Mouse (Mus musculus): ENCODE results near the gene Rasgrp3. TPM values are rescaled to one million over a fixed set of nuclear protein-coding genes. Genes with fewer than 3 reads are reported as not detected.
A peak's percentile ranks its signal among the peaks of the same experiment; 100 is the strongest.

Rasgrp3 gene
- polyA plus RNA-seq (2015; fragmentation: Nextera tagmentation; extraction: Ambion mirVana), result 5.9 and 7.2 TPM in 2 replicates

DNA sequence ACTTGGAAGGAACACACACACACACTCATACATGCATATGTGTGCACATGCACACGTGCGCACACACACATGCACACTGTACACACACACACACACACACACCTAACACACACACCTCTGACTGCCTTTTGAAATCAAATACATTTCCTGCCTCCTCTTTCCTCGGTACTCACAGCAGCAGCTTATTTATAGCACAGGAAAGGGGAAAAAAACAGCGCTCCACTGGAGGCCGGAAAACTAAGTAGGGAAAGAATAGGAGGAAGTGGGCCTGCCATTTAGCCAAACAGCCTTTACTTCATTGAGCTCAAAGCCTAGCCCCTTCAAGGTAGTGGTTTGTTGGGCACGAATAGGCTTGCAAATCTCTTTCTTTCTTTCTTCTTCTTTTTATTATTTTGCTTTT, at the start of gene Rasgrp3:
TSS of gene Rasgrp3 (plus strand) at position 298 of the 400 bp plus-strand sequence.
- ATAC-seq (ENCODE audit: low FRiP score), result no peak

GRCm38 (mm10) chr17:75388402-75388801, 47.3 kb upstream of the Rasgrp3 start:
- Histone ChIP-seq H3K9me3 (replicated peaks) (no peaks in the 10 kb centered on the region), H3K27ac (replicated peaks) (no peak overlapping the region), H3K36me3 (no peaks in the 10 kb centered on the region), H3K4me3 (replicated peaks) (no peak overlapping the region), H3K4me2 (no peak overlapping the region), H3K9ac (replicated peaks) (no peak overlapping the region), H3K4me1 (no peaks in the 10 kb centered on the region), H3K27me3 (replicated peaks) (no peaks in the 10 kb centered on the region)
- no peak for ATAC-seq (ENCODE audit: low FRiP score)
- 84% methylated on average over 4 of the region's 4 CpGs for WGBS

More for the DNA sequence above, at the start of gene Rasgrp3:
- no peaks in the 10 kb centered on the region for H3K36me3 ChIP-seq
- WGBS, result 68% methylated on average over 6 of the region's 6 CpGs
- H3K9ac ChIP-seq (replicated peaks), result no peak within 1 kb of the TSS
- no peak within 1 kb of the TSS for H3K4me2 ChIP-seq
- H3K9me3 ChIP-seq (replicated peaks), result no peaks in the 10 kb centered on the region
- H3K27ac ChIP-seq (replicated peaks), result no peak within 1 kb of the TSS
- H3K4me3 ChIP-seq (replicated peaks), result 0 out of 2 replicates have a peak within 1 kb of the TSS, but pooled peaks have one; percentile 2
- peaks cover 2% of the 10 kb centered on the region for H3K4me1 ChIP-seq
- H3K27me3 ChIP-seq (replicated peaks), result no peaks in the 10 kb centered on the region

GRCm38 (mm10) chr17:75390142-75390541, 45.6 kb upstream of the Rasgrp3 start:
- no peak for ATAC-seq (ENCODE audit: low FRiP score)
- Histone ChIP-seq H3K9ac (replicated peaks) (no peak overlapping the region), H3K27me3 (replicated peaks) (no peaks in the 10 kb centered on the region), H3K27ac (replicated peaks) (no peak overlapping the region), H3K4me3 (replicated peaks) (no peak overlapping the region), H3K36me3 (no peaks in the 10 kb centered on the region), H3K4me1 (no peaks in the 10 kb centered on the region), H3K4me2 (no peak overlapping the region), H3K9me3 (replicated peaks) (no peaks in the 10 kb centered on the region)
- WGBS, result 56% methylated on average over 10 of the region's 10 CpGs

DNA sequence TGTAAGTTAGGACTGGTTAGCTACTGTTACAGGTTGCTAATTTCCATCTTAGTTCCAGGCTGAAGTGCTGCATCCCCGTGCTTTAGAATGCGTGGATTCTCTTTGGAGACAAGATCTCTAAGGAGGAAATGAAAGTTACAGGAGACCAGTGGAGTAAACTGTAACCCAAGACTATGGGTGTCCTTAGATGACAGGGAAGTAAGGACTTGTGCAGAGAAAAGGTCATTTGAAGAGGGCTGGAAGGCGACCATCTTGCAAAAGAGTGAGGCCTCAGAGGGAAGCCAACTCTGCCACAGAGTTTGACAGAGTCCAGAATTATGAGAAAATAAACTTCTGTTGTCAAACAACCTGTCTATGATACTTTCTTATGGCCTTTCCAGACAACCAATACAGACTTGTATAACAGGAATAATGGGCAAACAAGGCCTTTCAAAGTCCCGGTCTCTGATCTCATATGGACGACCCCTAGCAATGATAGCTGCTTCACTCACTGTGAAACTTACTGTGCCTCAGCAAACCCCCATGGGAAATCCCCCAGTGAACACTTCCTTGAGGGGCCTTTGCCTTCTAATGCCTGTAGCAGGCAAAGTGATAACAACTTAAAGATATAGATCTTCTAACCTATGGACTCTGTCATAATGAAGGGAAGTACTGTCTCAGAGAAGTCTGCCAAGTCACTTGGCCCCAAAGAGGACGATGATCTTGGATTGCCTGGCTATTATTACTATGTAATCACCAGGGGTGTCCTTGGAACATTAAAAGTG, 44.1 kb upstream of the Rasgrp3 start:
- WGBS, result 91% methylated on average over 6 of the region's 6 CpGs
- H3K36me3 ChIP-seq, result no peaks in the 10 kb centered on the region
- no peak overlapping the region for H3K4me3 ChIP-seq (replicated peaks)

DNA sequence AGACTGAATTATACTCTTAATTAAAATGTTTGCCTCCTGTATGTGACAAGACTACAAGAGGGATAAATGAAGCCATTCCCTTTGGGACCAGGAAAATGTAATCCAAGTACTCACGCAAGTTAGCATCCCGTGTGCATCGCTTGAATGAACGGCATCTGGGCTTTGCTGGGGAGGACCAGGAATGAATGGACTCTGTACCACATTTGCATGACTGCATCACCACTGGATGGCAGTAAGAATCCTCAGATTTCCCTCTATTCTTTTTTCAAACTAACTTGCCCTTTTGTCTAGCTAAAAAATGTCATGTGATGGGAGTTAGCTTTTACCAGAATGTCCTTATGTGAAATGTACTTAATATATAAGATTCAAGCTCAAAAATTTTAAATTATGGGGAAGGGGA, 29.3 kb upstream of the Rasgrp3 start:
- no peaks in the 10 kb centered on the region for H3K27me3 ChIP-seq (replicated peaks)
- no peak overlapping the region for H3K27ac ChIP-seq (replicated peaks)
- H3K9ac ChIP-seq (replicated peaks), result no peak overlapping the region
- WGBS, result 34% methylated on average over 4 of the region's 4 CpGs
- ATAC-seq (ENCODE audit: low FRiP score), result no peak
- no peaks in the 10 kb centered on the region for H3K36me3 ChIP-seq
- no peak overlapping the region for H3K4me2 ChIP-seq
- H3K4me3 ChIP-seq (replicated peaks), result no peak overlapping the region
- H3K9me3 ChIP-seq (replicated peaks), result no peaks in the 10 kb centered on the region
- H3K4me1 ChIP-seq, result no peaks in the 10 kb centered on the region

More for the DNA sequence above, 44.1 kb upstream of the Rasgrp3 start:
- Histone ChIP-seq H3K27me3 (replicated peaks) (no peaks in the 10 kb centered on the region), H3K9me3 (replicated peaks) (no peaks in the 10 kb centered on the region), H3K4me1 (no peaks in the 10 kb centered on the region), H3K27ac (replicated peaks) (no peak overlapping the region), H3K4me2 (no peak overlapping the region), H3K9ac (replicated peaks) (no peak overlapping the region)
- no peak for ATAC-seq (ENCODE audit: low FRiP score)

DNA sequence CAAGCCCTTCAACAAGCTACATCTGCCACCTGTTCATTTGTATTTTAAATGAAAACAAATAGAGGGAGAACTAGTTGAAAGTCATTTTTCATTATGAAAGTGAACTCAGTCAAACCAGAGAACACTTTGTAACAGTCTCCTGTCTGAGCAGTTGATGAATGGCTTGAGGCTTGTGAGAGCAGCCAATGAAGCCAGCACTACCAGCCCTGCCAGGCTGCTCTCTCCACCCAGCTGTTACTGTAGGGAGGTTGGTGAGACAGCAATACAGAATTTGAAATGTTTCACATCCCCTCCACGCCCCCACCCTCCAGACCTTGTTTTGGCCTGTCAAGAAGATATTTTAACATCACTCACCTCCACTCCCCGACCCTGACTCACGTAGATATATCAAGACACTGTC, 18.8 kb upstream of the Rasgrp3 start:
- ATAC-seq (ENCODE audit: low FRiP score), result no peak
- Histone ChIP-seq H3K27me3 (replicated peaks) (no peaks in the 10 kb centered on the region), H3K27ac (replicated peaks) (no peak overlapping the region), H3K4me2 (no peak overlapping the region), H3K9me3 (replicated peaks) (no peaks in the 10 kb centered on the region; the same call in 1 of the 2 replicates), H3K36me3 (no peaks in the 10 kb centered on the region), H3K4me1 (no peaks in the 10 kb centered on the region), H3K4me3 (replicated peaks) (no peak overlapping the region), H3K9ac (replicated peaks) (no peak overlapping the region)
- WGBS, result 82% methylated on average over 3 of the region's 3 CpGs

DNA sequence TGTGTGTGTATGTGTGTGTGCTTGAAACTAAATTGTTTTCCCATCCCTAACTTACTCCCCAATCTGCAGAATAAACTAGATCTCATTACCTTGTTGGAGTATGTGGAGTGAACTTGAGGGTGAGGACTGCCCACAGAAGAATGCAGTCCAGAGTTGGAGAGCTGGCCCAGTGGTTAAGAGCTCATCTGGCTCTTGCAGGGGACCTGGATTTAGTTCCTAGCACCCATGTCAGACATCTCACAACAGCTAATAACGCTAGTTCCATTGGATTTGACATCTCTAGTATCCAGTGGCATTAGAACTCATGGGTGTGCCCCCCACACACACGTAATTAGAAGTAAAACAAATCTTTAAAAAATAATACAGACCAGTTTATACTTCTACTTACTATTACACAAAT, 1.5 kb upstream of the Rasgrp3 start:
- 87% methylated on average over 2 of the region's 2 CpGs for WGBS

GRCm38 (mm10) chr17:75434871-75435270, 825 bp upstream of the Rasgrp3 start:
- 76% methylated on average over 3 of the region's 3 CpGs for WGBS
- ATAC-seq (ENCODE audit: low FRiP score), result no peak
- Histone ChIP-seq H3K4me3 (replicated peaks) (no peak overlapping the region), H3K9ac (replicated peaks) (no peak overlapping the region), H3K4me1 (no peaks in the 10 kb centered on the region), H3K36me3 (no peaks in the 10 kb centered on the region), H3K4me2 (no peak overlapping the region), H3K9me3 (replicated peaks) (no peaks in the 10 kb centered on the region), H3K27ac (replicated peaks) (no peak overlapping the region), H3K27me3 (replicated peaks) (no peaks in the 10 kb centered on the region)

More for the DNA sequence above, 1.5 kb upstream of the Rasgrp3 start:
- Histone ChIP-seq H3K36me3 (no peaks in the 10 kb centered on the region), H3K27me3 (replicated peaks) (no peaks in the 10 kb centered on the region), H3K9me3 (replicated peaks) (no peaks in the 10 kb centered on the region), H3K27ac (replicated peaks) (no peak overlapping the region), H3K4me3 (replicated peaks) (no peak overlapping the region), H3K9ac (replicated peaks) (no peak overlapping the region), H3K4me1 (no peaks in the 10 kb centered on the region), H3K4me2 (no peak overlapping the region)
- ATAC-seq (ENCODE audit: low FRiP score), result no peak

DNA sequence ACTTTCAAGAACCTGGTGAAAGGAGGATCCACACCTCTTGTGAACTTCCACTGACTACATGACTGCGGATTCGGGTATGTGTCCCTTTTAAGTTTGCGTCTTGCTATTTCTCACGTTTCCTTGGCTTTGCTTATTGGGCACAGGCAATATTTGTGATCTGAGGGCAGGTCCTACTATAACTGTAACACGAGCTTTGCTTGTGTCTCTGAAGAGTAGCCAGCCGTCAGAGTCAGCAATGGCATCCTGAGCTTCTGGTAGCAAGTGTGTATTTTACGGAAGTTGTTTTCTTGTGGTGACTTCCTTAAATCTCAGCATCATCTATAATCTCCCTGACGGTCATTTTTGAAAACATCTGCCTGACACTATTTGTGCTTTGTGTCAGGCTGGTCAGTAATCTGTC, 399 bp downstream of the Rasgrp3 start:
- H3K4me1 ChIP-seq, result peaks cover 7% of the 10 kb centered on the region
- ATAC-seq (ENCODE audit: low FRiP score), result no peak
- H3K9ac ChIP-seq (replicated peaks), result no peak overlapping the region
- no peak overlapping the region for H3K27ac ChIP-seq (replicated peaks)
- H3K36me3 ChIP-seq, result no peaks in the 10 kb centered on the region
- no peak overlapping the region for H3K4me2 ChIP-seq
- H3K27me3 ChIP-seq (replicated peaks), result no peaks in the 10 kb centered on the region
- no peaks in the 10 kb centered on the region for H3K9me3 ChIP-seq (replicated peaks)
- 0 out of 2 replicates have a peak overlapping the region, but pooled peaks have one; percentile 2 for H3K4me3 ChIP-seq (replicated peaks)
- 83% methylated on average over 8 of the region's 8 CpGs for WGBS

GRCm38 (mm10) chr17:75436819-75437218, 1.1 kb downstream of the Rasgrp3 start:
- no peaks in the 10 kb centered on the region for H3K36me3 ChIP-seq
- no peaks in the 10 kb centered on the region for H3K9me3 ChIP-seq (replicated peaks)
- WGBS, result 79% methylated on average over 6 of the region's 6 CpGs
- H3K4me3 ChIP-seq (replicated peaks), result no peak overlapping the region
- no peak overlapping the region for H3K4me2 ChIP-seq
- no peak for ATAC-seq (ENCODE audit: low FRiP score)
- no peak overlapping the region for H3K27ac ChIP-seq (replicated peaks)
- H3K4me1 ChIP-seq, result peaks cover 13% of the 10 kb centered on the region
- no peaks in the 10 kb centered on the region for H3K27me3 ChIP-seq (replicated peaks)
- H3K9ac ChIP-seq (replicated peaks), result no peak overlapping the region

DNA sequence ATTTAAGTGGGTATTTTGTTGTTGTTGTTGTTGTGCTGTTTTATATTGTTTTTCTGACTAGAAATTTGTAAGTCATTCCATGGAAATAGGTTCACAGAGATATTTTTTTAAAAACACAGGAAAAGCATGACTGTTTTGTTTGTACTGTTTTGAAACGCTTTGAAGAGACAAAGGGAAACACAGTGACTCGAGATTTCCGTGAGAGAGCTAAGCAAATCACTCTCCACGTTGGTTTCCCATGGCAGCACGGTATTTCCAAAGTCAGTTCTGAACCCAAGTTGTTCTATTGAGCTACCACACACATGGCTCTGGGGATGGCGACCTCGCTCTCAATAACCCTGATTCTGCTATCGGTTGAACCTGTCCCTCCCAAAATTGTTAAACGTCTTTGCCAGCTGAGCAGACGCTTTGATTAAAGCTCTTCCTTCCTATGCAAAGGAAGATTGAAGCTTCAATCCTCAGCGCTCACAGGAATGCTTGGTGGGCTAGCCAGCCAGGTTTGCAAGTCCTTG, 1.6 kb downstream of the Rasgrp3 start:
- Histone ChIP-seq H3K4me2 (no peak overlapping the region), H3K9ac (replicated peaks) (no peak overlapping the region), H3K9me3 (replicated peaks) (no peaks in the 10 kb centered on the region), H3K27ac (replicated peaks) (no peak overlapping the region), H3K27me3 (replicated peaks) (no peaks in the 10 kb centered on the region), H3K36me3 (no peaks in the 10 kb centered on the region), H3K4me1 (peaks cover 17% of the 10 kb centered on the region), H3K4me3 (replicated peaks) (no peak overlapping the region)
- ATAC-seq (ENCODE audit: low FRiP score), result no peak
- 74% methylated on average over 11 of the region's 11 CpGs for WGBS

DNA sequence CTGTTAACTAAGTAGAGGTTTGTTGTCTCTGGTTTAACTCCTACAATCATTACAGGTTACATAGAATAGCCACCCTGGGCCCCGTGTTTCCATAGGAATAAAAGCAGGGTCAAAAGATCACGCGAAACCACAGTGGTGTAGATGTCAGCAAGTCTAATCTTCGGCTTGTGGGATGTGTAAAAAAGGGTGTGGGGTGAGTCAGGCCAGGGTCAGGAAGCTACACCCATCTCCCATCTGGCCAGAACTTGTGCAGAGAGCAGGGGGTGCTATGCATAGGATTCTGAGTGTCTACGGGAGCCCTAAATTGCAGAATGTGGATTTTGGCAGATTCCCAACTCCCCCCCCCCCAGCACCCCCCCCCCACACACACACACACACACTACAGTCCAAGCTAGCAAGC, 2.5 kb downstream of the Rasgrp3 start:
- Histone ChIP-seq H3K36me3 (no peaks in the 10 kb centered on the region), H3K27ac (replicated peaks) (no peak overlapping the region), H3K27me3 (replicated peaks) (no peaks in the 10 kb centered on the region), H3K4me3 (replicated peaks) (no peak overlapping the region), H3K4me1 (peaks cover 18% of the 10 kb centered on the region), H3K9me3 (replicated peaks) (no peaks in the 10 kb centered on the region), H3K9ac (replicated peaks) (no peak overlapping the region), H3K4me2 (no peak overlapping the region)
- WGBS, result 73% methylated on average over 5 of the region's 5 CpGs
- no peak for ATAC-seq (ENCODE audit: low FRiP score)
